Mouse (Mus musculus): ENCODE measurements around the gene Slc16a1.
"Not testable (repeated sequence)": the region's sequence is repeated elsewhere in the genome, so short reads cannot be mapped to it uniquely, and the experiment has no call there.

Slc16a1 gene

DNA sequence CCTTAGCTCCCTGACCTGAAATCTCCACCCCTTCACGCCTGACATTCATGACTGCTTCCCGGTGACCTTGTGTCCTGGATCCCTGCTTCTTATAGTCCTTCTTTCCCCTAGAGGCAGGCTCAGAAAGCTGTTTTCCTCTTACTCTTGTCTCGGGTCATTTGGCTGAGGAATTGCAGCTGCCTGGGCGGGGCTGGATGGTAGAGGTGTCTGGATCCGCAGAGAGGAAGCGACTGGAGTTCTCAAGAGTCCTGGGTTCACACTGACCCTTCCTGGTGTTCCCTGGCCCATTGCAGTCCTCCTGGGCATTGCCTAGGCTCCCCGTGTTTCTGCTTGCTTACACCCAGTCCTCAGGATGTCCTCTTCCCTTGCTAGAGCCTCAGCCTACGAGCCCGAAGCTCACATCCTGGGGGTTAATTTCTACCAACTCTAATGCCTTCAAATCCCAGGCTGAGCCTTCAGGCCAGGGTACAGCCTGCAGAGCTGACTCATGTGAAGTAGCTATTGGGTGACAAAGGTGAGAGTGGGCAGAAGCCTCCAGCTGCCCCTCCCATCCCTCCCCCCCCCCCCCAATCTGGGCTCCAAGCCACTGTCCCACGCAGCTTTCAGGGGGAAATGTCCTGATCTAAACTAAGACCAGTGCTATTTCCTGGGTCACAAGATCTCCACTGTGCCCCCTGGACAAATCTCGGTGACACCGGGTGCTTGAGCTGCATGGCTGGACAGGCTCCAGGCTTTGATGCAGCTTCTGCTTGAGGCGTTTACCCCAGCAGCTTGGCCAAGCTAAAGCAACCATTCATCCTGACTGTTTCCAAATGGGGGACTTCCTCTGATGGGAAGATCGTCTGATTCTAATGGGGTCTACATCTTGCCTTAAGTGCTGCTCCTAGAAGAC, 36.1 kb downstream of the Slc16a1 start:
- no peak for DNase-seq (ENCODE audit: low spot score)

DNA sequence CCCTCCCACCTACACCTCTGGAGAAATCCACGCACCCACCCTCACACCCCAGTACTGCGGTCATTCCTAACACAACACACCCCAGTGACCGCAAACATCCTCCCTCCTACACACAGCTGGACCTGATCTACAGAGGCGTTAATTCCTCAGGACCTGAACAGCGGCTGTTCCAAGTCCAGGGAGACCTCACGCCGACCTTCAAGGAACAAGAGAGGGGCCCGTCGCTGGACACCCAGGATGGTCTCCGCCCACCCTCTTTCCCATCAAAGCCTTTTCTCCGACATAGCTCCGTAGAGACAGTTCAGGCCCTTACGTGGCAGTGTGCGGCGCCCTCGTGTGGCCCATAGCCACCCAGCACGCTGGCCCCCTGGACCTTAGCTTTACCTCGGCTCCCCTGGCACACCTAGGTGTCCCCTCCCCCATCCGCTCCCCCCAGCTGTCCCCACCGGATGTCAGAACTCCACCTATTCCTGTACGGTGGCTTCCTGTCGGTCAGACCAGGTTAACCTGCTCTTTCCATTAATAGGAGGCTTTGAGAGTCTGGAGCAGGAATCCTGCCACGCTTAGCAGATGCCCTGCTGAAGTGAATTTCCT, 36.9 kb downstream of the Slc16a1 start:
- DNase-seq (ENCODE audit: low spot score), result peak; percentile 83

DNA sequence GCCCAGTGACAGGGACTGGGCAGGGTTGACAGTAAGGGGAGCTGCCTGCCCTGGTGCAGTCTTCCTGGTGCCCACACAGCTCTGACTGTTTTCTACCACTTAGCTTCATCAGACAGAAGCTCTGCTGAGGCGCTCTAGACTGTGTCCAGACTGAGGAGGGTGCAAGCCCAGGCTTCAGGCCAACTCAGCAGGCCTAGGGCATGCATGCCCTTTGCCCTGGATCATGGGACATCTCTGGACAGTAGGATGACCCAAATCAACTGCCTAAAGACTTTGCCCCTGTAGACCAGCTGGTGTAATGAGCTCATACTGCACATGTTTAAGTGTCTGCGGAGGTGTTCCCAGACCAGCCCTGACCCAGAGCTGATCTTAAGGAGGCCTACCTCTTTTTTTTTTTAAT, 39.3 kb downstream of the Slc16a1 start:
- DNase-seq (ENCODE audit: low spot score), result no peak

DNA sequence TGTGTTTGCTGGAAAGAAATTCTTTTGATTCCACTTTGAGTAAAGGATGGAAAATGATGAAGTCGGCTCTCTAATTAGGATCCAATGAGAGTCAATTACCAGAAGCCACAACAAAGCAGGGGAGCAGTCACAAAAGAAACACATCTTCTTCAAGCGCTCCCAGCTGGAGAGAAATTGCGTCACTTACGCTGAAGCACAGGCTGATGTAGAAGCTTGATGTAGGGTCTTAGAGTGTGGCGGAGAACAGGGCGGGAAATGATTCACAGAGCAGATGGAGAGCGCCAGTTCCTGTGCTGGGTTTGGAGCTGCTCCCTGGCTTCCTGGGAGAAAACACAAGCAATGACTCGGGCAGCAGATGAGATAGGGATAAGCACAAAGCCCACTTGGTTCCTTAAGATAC, 40.4 kb downstream of the Slc16a1 start:
- no peak for DNase-seq (ENCODE audit: low spot score)

DNA sequence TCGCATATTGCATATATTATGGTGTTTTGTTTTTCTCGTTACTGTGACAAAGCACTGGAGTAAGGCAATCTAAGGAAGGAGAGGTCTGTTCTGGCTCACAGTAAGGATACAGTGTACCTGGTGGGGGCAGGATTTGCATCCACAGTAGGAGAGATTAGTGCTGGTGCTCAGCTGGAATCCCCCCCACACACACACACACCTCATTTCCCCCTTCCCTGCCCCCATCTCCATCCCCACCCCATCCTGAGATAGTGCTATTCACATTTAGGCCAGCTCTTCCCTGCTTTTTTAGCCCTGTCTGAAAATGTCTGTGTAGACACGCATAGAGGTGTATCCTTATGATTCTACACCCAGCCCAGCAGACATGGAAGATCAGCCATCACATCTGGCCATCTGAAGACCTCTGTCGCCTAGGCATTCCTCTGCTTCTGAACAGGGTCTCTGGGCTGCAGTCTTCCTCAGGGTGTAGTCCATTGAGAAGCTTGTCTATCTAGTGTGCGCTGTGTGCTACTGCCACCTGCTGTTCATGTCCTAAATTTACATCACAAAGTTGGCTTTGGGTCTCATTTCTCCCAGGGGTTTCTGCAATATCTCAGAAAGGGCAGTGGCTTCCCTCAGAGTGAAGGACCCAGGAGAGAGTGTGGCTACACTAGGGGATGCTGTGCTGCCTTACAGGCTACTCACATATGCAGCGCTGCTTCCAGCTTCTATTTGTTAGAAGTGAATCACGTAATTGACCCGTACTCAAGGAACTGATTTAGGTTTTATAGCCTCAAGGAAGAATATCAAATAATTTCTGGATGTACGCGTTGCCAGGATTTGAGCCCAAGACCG, 44.4 kb downstream of the Slc16a1 start:
- peak; percentile 93 for DNase-seq (ENCODE audit: low spot score)

DNA sequence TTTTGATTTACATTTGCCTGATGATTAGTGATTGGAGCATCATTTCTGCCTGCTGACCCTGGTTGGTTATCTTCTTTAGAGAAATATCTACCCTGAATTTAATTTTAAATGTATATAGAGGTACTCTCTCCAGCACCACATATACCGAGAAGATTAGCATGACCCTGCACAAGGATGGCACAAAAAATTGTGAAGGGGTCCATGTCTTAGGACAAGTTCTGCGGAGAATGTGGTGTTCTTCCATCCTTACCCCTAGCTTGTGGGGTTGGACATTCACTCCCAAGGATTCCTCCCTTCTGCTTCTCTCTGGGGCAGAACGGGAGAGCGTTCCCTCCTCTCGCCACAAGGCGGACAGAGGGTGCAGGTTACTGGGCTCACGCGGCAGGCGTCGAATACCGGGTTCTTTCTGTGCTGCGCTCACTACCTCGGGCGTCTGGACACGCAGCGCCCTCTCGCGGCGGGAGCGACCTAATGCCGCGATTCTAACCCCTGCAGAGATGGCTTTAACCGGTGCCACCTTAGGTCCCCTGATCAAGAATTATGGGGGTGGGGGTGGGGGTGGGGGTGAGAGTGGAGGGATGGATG, 62.4 kb downstream of the Slc16a1 start:
- peak; percentile 90 for DNase-seq (ENCODE audit: low spot score)

DNA sequence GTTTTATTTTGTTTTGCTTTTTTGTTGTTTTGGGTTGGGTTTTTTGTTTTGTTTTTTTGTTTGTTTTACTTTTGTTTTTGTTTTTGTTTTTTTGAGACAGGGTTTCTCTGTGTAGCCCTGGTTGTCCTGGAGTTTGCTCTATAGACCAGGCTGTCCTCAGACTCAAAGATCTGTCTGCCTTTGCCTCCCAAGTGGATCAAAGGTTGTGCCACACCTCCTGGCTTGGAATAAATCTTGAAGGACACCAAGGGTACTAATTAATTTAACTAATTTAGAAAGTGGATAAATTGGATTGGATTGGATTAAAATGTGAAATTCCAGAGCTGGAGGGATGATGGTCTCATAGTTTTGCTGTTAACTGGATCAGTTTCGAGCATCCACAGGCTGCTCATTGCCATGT, 63.3 kb downstream of the Slc16a1 start:
- DNase-seq (ENCODE audit: low spot score), result no peak

DNA sequence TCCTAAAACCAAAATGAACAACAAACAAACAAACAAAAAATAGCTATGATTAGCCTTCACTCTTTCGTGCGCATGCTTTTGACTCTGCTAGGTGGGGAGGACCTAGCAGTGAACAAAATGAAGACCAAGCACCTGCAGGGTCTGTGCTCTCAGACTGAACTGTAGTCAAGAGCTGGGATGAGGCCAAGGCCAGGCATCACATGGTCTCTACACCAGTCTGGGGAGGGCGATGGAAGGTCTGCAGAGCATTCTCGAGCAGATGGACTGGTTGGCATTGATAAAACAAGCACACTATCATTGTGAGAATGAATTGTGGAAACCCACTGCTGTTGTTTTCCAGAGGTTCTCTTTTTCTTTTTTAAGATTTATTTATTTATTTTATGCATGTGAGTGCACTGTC, 65.5 kb downstream of the Slc16a1 start:
- no peak for DNase-seq (ENCODE audit: low spot score)

DNA sequence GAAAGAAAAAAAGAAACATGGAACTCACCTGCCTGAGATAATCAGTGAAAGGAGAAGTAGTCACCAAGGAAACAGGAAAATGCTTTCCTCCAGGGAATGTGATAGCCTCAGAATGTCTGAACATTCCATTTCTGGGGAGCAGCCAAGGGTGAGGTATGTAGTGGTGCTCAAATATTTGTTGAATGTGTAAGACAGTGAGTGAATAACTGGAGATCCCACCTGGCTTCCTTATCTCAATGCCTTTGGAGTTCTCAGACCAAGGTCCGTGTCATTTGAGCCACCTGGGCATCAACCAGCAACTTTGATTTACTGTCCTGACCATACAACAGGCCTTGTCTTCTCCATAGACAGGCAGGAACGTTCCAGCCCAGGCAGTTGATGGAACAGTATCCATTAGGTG, 68.0 kb downstream of the Slc16a1 start:
- no peak for DNase-seq (ENCODE audit: low spot score)

DNA sequence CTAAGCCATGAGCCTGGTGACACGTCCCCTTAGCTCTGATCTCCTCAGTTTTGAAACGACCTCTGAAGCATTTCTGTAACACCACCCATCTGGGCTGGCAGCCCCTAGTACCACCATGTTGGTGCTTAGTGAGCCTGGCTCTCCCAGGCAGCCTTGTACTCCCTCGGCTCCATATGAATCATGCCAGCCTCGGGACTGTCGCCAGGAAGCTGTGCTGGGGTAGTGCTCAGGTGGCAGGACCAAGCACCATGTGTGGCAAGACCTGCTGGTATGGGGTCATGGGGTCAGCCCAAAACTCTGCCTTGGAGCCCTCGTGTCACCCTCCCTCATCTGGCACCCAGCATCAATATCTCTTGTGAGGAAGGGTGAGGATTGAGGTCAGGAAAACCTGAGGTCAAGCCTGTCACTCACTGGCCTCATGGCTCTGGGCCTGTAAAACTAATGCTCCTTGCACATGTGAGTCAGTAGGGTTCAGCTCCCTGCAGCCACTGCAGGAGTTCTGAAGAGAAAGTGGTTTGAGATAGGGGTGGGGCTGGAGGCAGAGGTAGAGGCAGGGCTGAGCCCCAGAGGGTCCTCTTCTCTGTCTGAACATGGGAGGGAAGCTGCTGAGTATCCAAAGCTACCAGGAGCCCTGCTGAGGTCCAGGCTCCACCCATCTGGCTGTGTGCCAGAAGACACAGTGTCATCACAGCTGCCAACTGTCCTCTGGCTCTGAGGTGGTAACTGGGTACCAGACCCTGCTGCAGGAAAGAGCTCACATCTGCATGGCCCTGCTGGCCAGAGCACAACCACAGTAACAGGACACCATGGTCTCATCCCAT, 68.7 kb downstream of the Slc16a1 start:
- DNase-seq (ENCODE audit: low spot score), result not testable (repeated sequence)

DNA sequence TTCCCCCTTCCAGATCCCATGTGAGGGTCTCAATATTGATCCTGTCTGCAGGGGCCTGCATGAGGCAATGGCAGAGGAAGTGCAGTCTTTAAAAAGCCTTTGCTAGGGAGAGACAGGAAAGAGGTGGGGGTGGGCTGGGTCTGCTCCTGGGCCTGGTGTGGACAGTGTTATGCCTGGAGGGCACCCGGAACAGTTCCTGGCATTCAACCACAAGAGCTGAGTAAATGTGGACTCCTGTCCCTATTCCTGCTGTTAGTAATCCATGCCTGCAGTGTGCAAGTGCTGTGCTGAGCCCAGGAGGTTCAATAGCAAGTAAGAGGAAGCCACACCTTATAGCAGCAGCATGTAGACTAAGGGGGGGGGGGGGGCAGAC, 69.3 kb downstream of the Slc16a1 start:
- not testable (repeated sequence) for DNase-seq (ENCODE audit: low spot score)
